Mouse (Mus musculus): ENCODE data around the gene Olfr543.
A peak's percentile ranks its signal among the peaks of the same experiment; 100 is the strongest.

The Olfr543 gene

GRCm38 (mm10) chr7:102472675-102473074 is 8.8 kb downstream of the Olfr543 start:
- DNase-seq: no peak

GRCm38 (mm10) chr7:102467566-102467965 is 13.9 kb downstream of the Olfr543 start:
- DNase-seq: no peak

- DNase-seq: no peak
These were observed 22.7 kb downstream of the Olfr543 start for GRCm38 (mm10) chr7:102458618-102459380.

DNA sequence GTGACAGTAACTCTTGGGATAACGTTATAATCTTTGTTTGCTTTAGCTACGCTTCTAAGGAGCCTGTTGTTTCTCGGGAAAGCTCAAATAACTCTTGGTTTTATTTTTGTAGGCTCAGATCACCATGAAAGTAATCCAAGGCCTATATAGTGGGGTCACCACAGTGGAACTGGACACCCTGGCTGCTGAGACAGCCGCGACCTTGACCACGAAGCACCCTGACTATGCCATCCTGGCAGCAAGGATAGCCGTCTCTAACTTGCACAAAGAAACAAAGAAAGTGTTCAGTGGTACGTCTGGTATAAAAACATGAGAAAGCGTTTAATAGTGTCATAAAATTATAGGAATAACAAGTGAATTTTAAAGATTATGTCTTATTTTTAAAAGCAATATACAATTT is 35.0 kb downstream of the Olfr543 start:
- no peak for DNase-seq

DNA sequence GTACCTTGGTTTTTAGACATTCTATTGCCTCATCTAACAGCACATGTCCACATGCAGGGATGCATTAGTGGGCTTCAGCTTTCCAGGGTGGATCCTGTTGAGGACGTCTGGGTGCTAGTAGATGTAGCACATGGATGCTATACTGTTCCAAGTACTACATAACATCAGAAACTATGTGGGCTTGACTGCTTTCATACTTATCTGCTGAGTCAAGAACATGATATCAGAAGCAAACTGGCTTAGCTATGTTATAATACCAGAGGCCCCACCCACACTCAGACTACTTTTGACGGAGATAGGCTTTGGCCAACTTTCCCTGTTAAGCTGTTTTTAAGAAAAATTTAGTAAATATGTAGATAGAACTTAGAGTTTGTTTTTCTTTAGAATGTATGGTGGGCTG is 37.2 kb downstream of the Olfr543 start:
- no peak for DNase-seq

- DNase-seq: no peak
These were observed 39.0 kb downstream of the Olfr543 start for GRCm38 (mm10) chr7:102442432-102442831.

- DNase-seq: peak; percentile 93 to 97
These were observed 39.7 kb downstream of the Olfr543 start, which contains the start of gene Rrm1 for GRCm38 (mm10) chr7:102441657-102442391. TSS of gene Rrm1 (plus strand) at chr7:102441695.

DNA sequence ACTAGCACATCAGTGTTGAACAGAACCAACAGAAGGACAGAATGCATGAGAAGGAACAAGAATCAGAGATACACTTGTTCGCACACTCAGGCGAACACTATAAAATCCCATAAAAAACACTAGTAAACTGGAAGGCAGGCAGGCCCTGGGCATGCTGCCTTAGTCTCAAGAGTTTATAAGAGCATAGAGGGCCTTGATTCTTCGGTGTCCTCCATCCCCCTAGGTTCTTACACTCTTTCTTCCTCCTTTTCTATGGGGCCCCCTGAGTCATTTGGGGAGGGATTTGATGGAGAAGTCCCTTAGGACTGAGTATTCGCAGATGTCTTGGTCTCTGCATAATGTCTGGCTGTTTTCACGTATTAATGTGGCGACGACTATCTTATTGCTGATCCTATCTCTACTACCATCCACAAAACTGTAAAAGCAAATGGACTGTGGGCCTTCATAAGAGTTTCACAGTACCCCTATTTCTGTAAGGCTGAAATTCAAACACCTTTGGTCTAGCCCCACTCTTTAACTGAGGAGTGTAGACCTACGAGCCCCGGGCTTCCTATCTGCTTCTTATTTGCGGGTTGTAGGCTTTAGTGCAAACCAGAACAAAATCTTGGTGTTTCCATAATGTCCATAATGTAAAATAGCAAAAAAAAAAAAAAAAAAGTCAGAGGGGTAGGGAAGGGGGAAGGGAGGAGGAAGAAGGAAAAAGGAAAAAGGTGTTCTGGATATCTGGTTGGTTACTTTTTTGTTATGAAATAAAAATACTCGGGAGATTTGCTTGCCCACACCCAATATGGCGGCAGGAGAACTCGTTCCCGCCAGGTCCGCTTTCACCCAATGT is 40.4 kb downstream of the Olfr543 start:
- DNase-seq: peak in 1 of 2 experiments; percentile 6

GRCm38 (mm10) chr7:102434344-102434743 is 47.1 kb downstream of the Olfr543 start:
- DNase-seq: no peak

All from cerebellum, adult 18-20 months (tissue).